Mouse (Mus musculus) layer of hippocampus, adult 9-11 months (tissue): ENCODE data around the gene Vmn2r5.
"Not testable (repeated sequence)": the region's sequence is repeated elsewhere in the genome, so short reads cannot be mapped to it uniquely, and the experiment has no call there.

Source experiments
- DNase-seq: peaks from one replicate; pipeline ENCODE4 v3.0.0; 2022

The Vmn2r5 gene

DNA sequence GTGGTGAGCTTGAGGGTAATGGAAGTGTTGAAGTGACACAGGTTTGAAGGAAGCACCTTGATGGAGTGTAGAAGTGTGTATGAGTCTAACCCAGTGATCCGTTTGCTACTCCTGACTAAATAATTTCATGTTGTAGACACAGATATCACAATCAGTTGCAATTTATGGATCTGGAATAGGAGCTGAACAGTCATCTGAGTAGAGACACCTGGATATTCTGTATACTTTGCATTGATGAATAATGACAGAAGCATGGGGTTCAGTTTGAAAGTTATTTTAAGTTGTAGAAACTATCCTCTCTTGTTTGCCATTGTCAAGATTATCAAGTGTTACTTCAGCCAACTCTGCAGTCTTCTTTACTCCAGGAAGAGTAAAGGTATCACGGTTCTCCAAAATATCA, at the start of gene Vmn2r5:
Gene Vmn2r5 (minus strand): TSS at position 101 of the 400 bp plus-strand sequence.
- not testable (repeated sequence) for DNase-seq

DNA sequence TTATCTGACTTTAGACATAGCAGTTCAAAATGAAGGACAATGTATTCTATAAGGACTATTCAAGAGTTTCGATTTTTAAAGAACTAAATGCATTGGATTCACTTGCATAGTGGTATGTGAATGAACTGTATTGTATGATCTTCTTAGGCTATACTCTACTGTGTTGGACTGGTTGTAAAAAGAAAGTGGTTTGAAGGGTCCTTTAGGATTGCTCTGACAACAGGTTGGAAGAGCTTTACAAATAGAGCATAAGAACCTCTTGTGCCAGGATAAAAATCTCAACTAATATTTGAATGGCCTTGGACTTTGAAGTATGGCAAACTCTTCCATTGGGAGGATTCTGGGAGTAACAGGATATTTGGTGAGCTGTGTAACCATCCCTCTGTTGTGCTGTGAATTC, 13.9 kb upstream of the Vmn2r5 start:
- not testable (repeated sequence) for DNase-seq
